Mouse (Mus musculus): ENCODE data around the gene Ptprz1. TPM values are rescaled to one million over a fixed set of nuclear protein-coding genes. Genes with fewer than 3 reads are reported as not detected.
A peak's percentile ranks its signal among the peaks of the same experiment; 100 is the strongest.

The Ptprz1 gene
- total and polyA plus RNA-seq, 3 experiments: not detected

DNA sequence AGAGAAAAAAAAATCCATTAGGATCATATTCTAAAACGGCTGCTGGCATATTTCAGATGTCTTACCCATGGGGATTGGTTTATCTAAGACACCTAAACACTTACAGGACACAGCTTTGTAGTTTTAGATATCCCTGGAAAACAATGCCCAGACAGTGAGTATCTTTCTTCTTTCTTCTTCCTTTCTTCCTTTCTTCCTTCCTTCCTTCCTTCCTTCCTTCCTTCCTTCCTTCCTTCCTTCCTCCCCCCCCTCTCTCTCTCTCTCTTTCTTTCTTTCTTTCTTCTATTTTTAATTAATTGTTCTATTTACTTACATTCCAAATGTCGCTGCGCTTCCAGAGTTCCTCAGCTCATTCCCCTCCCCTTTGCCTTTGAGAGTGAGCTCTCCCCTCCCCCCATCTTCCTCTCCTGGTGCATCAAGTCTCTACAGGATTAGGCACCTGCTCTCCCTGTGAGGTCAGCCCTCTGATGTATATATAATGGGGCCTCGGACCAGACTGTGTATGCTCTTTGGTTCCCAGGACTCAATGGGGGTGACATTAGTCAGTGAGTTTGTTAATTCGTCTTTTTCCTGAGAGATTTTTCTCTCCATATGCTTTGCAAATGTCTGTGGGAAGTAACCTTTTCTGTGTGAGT lies 109.3 kb downstream of the Ptprz1 start:
- TF ChIP-seq E2F4 (IDR thresholded peaks at IDR 0.05; ENCODE audit: insufficient replicate concordance, low read depth, low read length) (no peak), POLR2AphosphoS2 (IDR thresholded peaks at IDR 0.05; ENCODE audit: low read depth, low read length) (no peak), NELFE (IDR thresholded peaks at IDR 0.05; ENCODE audit: low read depth, low read length) (no peak), SMC3 (IDR thresholded peaks at IDR 0.05; ENCODE audit: low read depth, low read length) (no peak), CHD2 (IDR thresholded peaks at IDR 0.05; ENCODE audit: low read length) (no peak), CTCF (conservative IDR thresholded peaks at IDR 0.05 in 1 of 2, IDR thresholded peaks at IDR 0.05 in 1 of 2; ENCODE audit: low read depth in 2 of 2, low read length in 2 of 2) (no peak), MAFK (IDR thresholded peaks at IDR 0.05; ENCODE audit: insufficient replicate concordance, low read length) (no peak), JUND (conservative IDR thresholded peaks at IDR 0.05; ENCODE audit: low read depth, low read length) (no peak), EP300 (IDR thresholded peaks at IDR 0.05; ENCODE audit: low read length) (no peak), GABPA (IDR thresholded peaks at IDR 0.05; ENCODE audit: insufficient replicate concordance, low read depth, low read length) (no peak), RCOR1 (conservative IDR thresholded peaks at IDR 0.05; ENCODE audit: low read depth, low read length) (no peak), MXI1 (IDR thresholded peaks at IDR 0.05; ENCODE audit: low read depth, low read length) (no peak), CHD1 (IDR thresholded peaks at IDR 0.05; ENCODE audit: low read depth, low read length) (no peak), USF1 (IDR thresholded peaks at IDR 0.05; ENCODE audit: low read depth, low read length) (no peak), PAX5 (IDR thresholded peaks at IDR 0.05; ENCODE audit: low read length) (no peak), TCF12 (IDR thresholded peaks at IDR 0.05; ENCODE audit: low read depth, low read length) (no peak)
- no peak overlapping the region for H3K4me2 ChIP-seq (ENCODE audit: insufficient read depth, low read depth, poor library complexity, severe bottlenecking)

GRCm38 (mm10) chr6:23003152-23003551 lies 127.8 kb downstream of the Ptprz1 start:
- Histone ChIP-seq H3K9ac (ENCODE audit: insufficient read depth, low read depth) (no peak overlapping the region), H3K4me2 (ENCODE audit: insufficient read depth, low read depth, poor library complexity, severe bottlenecking) (no peak overlapping the region), H3K9me3 (replicated peaks; ENCODE audit: low read length) (no peaks in the 10 kb centered on the region), H3K4me1 (ENCODE audit: control insufficient read depth in 1 of 2, insufficient read depth in 2 of 2) (no peaks in the 10 kb centered on the region), H3K79me2 (replicated peaks; ENCODE audit: control insufficient read depth, extremely low read depth, insufficient read depth, poor library complexity, severe bottlenecking) (no peaks in the 10 kb centered on the region), H3K36me3 (replicated peaks in 1 of 2; ENCODE audit: control insufficient read depth in 1 of 2, insufficient read depth in 1 of 2, low read length in 1 of 2) (no peaks in the 10 kb centered on the region), H3K27me3 (replicated peaks) (no peaks in the 10 kb centered on the region), H3K4me3 (replicated peaks in 1 of 3; ENCODE audit: low read depth in 2 of 3, low read length in 2 of 3, poor library complexity in 1 of 3) (no peak overlapping the region), H3K27ac (ENCODE audit: insufficient read depth, low read depth) (no peak overlapping the region)
- in situ Hi-C loops (cut with MboI; ENCODE audit: low pct_ligation_motif_present, low pct_unique_long_range_greater_than_20kb, low sequenced_read_pairs) (no loop called here), dilution Hi-C loops (cut with MboI; ENCODE audit: extremely low pct_ligation_motif_present, extremely low pct_unique_long_range_greater_than_20kb, low sequenced_read_pairs) (no loop called here)
- DNase-seq (ENCODE audit: extremely low read depth): peak; percentile 4
- no peak for TF ChIP-seq ETS1 (conservative IDR thresholded peaks at IDR 0.05; ENCODE audit: low read depth, low read length)
- TF ChIP-seq RAD21 (IDR thresholded peaks at IDR 0.05; ENCODE audit: low read depth, low read length): peak; percentile 70
- TF ChIP-seq CTCF (conservative IDR thresholded peaks at IDR 0.05 in 1 of 2, IDR thresholded peaks at IDR 0.05 in 1 of 2; ENCODE audit: low read depth in 2 of 2, low read length in 2 of 2): peak in 1 of 2 experiments; percentile 60; a peak in 2 of 4 replicates

More for the DNA sequence above, 109.3 kb downstream of the Ptprz1 start:
- no peaks in the 10 kb centered on the region for H3K36me3 ChIP-seq (replicated peaks in 1 of 2; ENCODE audit: control insufficient read depth in 1 of 2, insufficient read depth in 1 of 2, low read length in 1 of 2)
- no peak overlapping the region for H3K4me3 ChIP-seq (replicated peaks in 1 of 3; ENCODE audit: low read depth in 2 of 3, low read length in 2 of 3, poor library complexity in 1 of 3)
- H3K27ac ChIP-seq (ENCODE audit: insufficient read depth, low read depth): no peak overlapping the region
- H3K27me3 ChIP-seq (replicated peaks): no peaks in the 10 kb centered on the region
- dilution Hi-C loops (cut with MboI; ENCODE audit: extremely low pct_ligation_motif_present, extremely low pct_unique_long_range_greater_than_20kb, low sequenced_read_pairs): no loop called here
- no peaks in the 10 kb centered on the region for H3K4me1 ChIP-seq (ENCODE audit: control insufficient read depth in 1 of 2, insufficient read depth in 2 of 2)
- DNase-seq (ENCODE audit: extremely low read depth): no peak
- H3K9me3 ChIP-seq (replicated peaks; ENCODE audit: low read length): peaks cover 6% of the 10 kb centered on the region
- in situ Hi-C loops (cut with MboI; ENCODE audit: low pct_ligation_motif_present, low pct_unique_long_range_greater_than_20kb, low sequenced_read_pairs): no loop called here
- H3K79me2 ChIP-seq (replicated peaks; ENCODE audit: control insufficient read depth, extremely low read depth, insufficient read depth, poor library complexity, severe bottlenecking): no peaks in the 10 kb centered on the region
- H3K9ac ChIP-seq (ENCODE audit: insufficient read depth, low read depth): no peak overlapping the region
